Mouse (Mus musculus) C2C12 (cell line): ENCODE data around the gene Ppp4r1. TPM values are rescaled to one million over a fixed set of nuclear protein-coding genes. Genes with fewer than 3 reads are reported as not detected.

Experiments used
- H3K27me3 ChIP-seq: one replicate; pipeline ENCODE4 v1.6.1; 2011; ENCODE audit not compliant: control insufficient read depth, insufficient read depth, insufficient read length
- H3K36me3 ChIP-seq: one replicate; pipeline ENCODE4 v1.6.1; 2011; ENCODE audit not compliant: control insufficient read depth, insufficient read depth
- H3K4me3 ChIP-seq: one replicate; pipeline ENCODE4 v1.5.1; 2011; ENCODE audit warnings: mild to moderate bottlenecking, control low read depth; ENCODE audit not compliant: poor library complexity, insufficient read depth, severe bottlenecking
- H3K79me2 ChIP-seq: one replicate; pipeline ENCODE4 v1.6.1; 2011; ENCODE audit not compliant: control insufficient read depth, insufficient read depth
- H3K79me3 ChIP-seq: one replicate; pipeline ENCODE4 v1.6.1; 2011; ENCODE audit warnings: low read depth, control low read depth
- H3ac ChIP-seq: one replicate; pipeline ENCODE3; 2011; ENCODE audit warnings: low read depth; ENCODE audit not compliant: control insufficient read depth, insufficient read length
- CEBPB ChIP-seq: IDR thresholded peaks from one replicate; pipeline ENCODE4 v1.6.1; 2011; ENCODE audit warnings: low read depth, mild to moderate bottlenecking, control low read depth, moderate library complexity
- CTCF ChIP-seq: IDR thresholded peaks from one replicate; pipeline ENCODE4 v1.5.1; 2011; ENCODE audit not compliant: control insufficient read depth, insufficient read depth, insufficient read length
- FOSL1 ChIP-seq: IDR thresholded peaks from one replicate; pipeline ENCODE4 v1.8.0; 2011; ENCODE audit warnings: mild to moderate bottlenecking, low read length; ENCODE audit not compliant: poor library complexity, insufficient read depth, severe bottlenecking
- MAX ChIP-seq: IDR thresholded peaks from one replicate; pipeline ENCODE4 v1.6.1; 2011; ENCODE audit warnings: mild to moderate bottlenecking, control low read depth
- MYOD1 ChIP-seq: IDR thresholded peaks from one replicate; pipeline ENCODE4 v1.6.1; 2011; ENCODE audit warnings: low read depth; ENCODE audit not compliant: control insufficient read depth, insufficient read length
- MYOG ChIP-seq: IDR thresholded peaks from one replicate; pipeline ENCODE4 v1.6.1; 2011; ENCODE audit not compliant: control insufficient read depth, insufficient read length; ENCODE audit errors: extremely low read depth
- USF1 ChIP-seq: IDR thresholded peaks from one replicate; pipeline ENCODE4 v1.6.1; 2011; ENCODE audit warnings: low read depth, mild to moderate bottlenecking, control low read depth, moderate library complexity
- polyA plus RNA-seq: library from polyadenylated mRNA; unstranded; fragments of >200 nt; fragmentation: generic; extraction: Trizol; gene quantifications from one replicate; pipeline ENCODE4 v1.2.1, GENCODE M21; 2012; ENCODE audit warnings: missing spikeins

Gene Ppp4r1
- polyA plus RNA-seq, 1 experiment, result 61.8 TPM

GRCm38 (mm10) chr17:65776228-65776627 is 6.1 kb upstream of the Ppp4r1 start:
- peaks cover 8% of the 10 kb centered on the region for H3K79me3 ChIP-seq
- H3ac ChIP-seq, result no peak overlapping the region
- H3K36me3 ChIP-seq, result no peaks in the 10 kb centered on the region
- no peak overlapping the region for H3K4me3 ChIP-seq
- TF ChIP-seq FOSL1 (no peak), USF1 (no peak), CTCF (no peak), MYOD1 (no peak), MYOG (no peak), CEBPB (no peak), MAX (no peak)
- H3K27me3 ChIP-seq, result no peaks in the 10 kb centered on the region
- peaks cover 15% of the 10 kb centered on the region for H3K79me2 ChIP-seq

- no peaks in the 10 kb centered on the region for H3K27me3 ChIP-seq
- TF ChIP-seq CTCF (no peak), MYOG (no peak), CEBPB (no peak), USF1 (no peak), MYOD1 (no peak), FOSL1 (no peak), MAX (no peak)
- H3ac ChIP-seq, result no peak overlapping the region
Measured at GRCm38 (mm10) chr17:65777461-65777860, 4.9 kb upstream of the Ppp4r1 start.

GRCm38 (mm10) chr17:65780970-65781369 is 1.4 kb upstream of the Ppp4r1 start:
- peaks cover 26% of the 10 kb centered on the region for H3K79me2 ChIP-seq
- TF ChIP-seq CTCF, result no peak
- no peak for TF ChIP-seq MAX
- no peak for TF ChIP-seq FOSL1
- TF ChIP-seq MYOD1, result no peak
- no peak for TF ChIP-seq USF1
- TF ChIP-seq CEBPB, result no peak
- TF ChIP-seq MYOG, result no peak

More at GRCm38 (mm10) chr17:65777461-65777860, 4.9 kb upstream of the Ppp4r1 start:
- Histone ChIP-seq H3K4me3 (no peak overlapping the region), H3K79me3 (no peaks in the 10 kb centered on the region), H3K36me3 (no peaks in the 10 kb centered on the region), H3K79me2 (peaks cover 3% of the 10 kb centered on the region)

GRCm38 (mm10) chr17:65783182-65784161 is 1.1 kb downstream of the Ppp4r1 start:
- peaks cover 51% of the 10 kb centered on the region for H3K79me2 ChIP-seq

More at GRCm38 (mm10) chr17:65780970-65781369, 1.4 kb upstream of the Ppp4r1 start:
- Histone ChIP-seq H3ac (no peak overlapping the region), H3K79me3 (peaks cover 22% of the 10 kb centered on the region), H3K27me3 (no peaks in the 10 kb centered on the region), H3K36me3 (peaks cover 12% of the 10 kb centered on the region), H3K4me3 (no peak overlapping the region)

GRCm38 (mm10) chr17:65784610-65785140 is 2.3 kb downstream of the Ppp4r1 start:
- peak; percentile 20 for TF ChIP-seq CEBPB
- TF ChIP-seq MYOG, result no peak

More at GRCm38 (mm10) chr17:65783182-65784161, 1.1 kb downstream of the Ppp4r1 start:
- H3K36me3 ChIP-seq, result peaks cover 34% of the 10 kb centered on the region
- TF ChIP-seq FOSL1 (no peak), USF1 (no peak), CTCF (no peak), CEBPB (no peak), MYOD1 (no peak), MAX (no peak), MYOG (no peak)
- peak overlapping the region; percentile 98 for H3ac ChIP-seq
- peaks cover 47% of the 10 kb centered on the region for H3K79me3 ChIP-seq
- no peaks in the 10 kb centered on the region for H3K27me3 ChIP-seq
- peak overlapping the region; percentile 73 for H3K4me3 ChIP-seq

More at GRCm38 (mm10) chr17:65784610-65785140, 2.3 kb downstream of the Ppp4r1 start:
- Histone ChIP-seq H3K79me3 (peaks cover 59% of the 10 kb centered on the region), H3K4me3 (peak overlapping the region; percentile 73), H3K79me2 (peaks cover 63% of the 10 kb centered on the region), H3ac (peak overlapping the region; percentile 63), H3K27me3 (no peaks in the 10 kb centered on the region), H3K36me3 (peaks cover 34% of the 10 kb centered on the region)
